Mouse (Mus musculus) cortical plate, adult 2 months (tissue): ENCODE results near the gene Selenov.
"Not testable (repeated sequence)": the region's sequence is repeated elsewhere in the genome, so short reads cannot be mapped to it uniquely, and the experiment has no call there.

Experiments
- CTCF ChIP-seq: fragments of 200-500 bp; IDR thresholded peaks from 2 replicates; pipeline ENCODE4 v1.5.1; 2011; ENCODE audit warnings: mild to moderate bottlenecking, control low read depth, low read length; ENCODE audit not compliant: insufficient read depth; ENCODE audit errors: extremely low read depth
- POLR2A ChIP-seq: fragments of 200-500 bp; IDR thresholded peaks from 2 replicates; pipeline ENCODE4 v1.6.1; 2011; ENCODE audit warnings: mild to moderate bottlenecking, low read length, control low read depth; ENCODE audit not compliant: insufficient read depth; ENCODE audit errors: extremely low read depth

- TF ChIP-seq CTCF, POLR2A: not testable (repeated sequence)
Observed at GRCm38 (mm10) chr7:28243943-28244342, 47.0 kb downstream of the Selenov start.
